Mouse (Mus musculus) spleen, adult 2 months (tissue): ENCODE measurements around the gene Usp33. TPM values are rescaled to one million over a fixed set of nuclear protein-coding genes. Genes with fewer than 3 reads are reported as not detected.
A peak's percentile ranks its signal among the peaks of the same experiment; 100 is the strongest.

Experiments
- DNase-seq, 2 experiments: peaks; one replicate each; pipeline versions ENCODE4 v3.0.0 to v3.0.0-alpha.2; 2012 to 2021; ENCODE audit warnings: low spot score in 2 of 2, low read depth in 1 of 2
- H3K27ac ChIP-seq: fragments of 200-500 bp; 2 replicates; pipeline ENCODE4 v1.5.1; 2012; ENCODE audit warnings: low read length, inconsistent platforms; ENCODE audit not compliant: insufficient read depth
- H3K27me3 ChIP-seq: fragments of 200-500 bp; 2 replicates; pipeline ENCODE4 v1.6.1; 2012; ENCODE audit warnings: mild to moderate bottlenecking, moderate library complexity, low read length, inconsistent platforms; ENCODE audit not compliant: control insufficient read depth, insufficient read depth
- H3K36me3 ChIP-seq: fragments of 200-500 bp; 2 replicates; pipeline ENCODE4 v1.6.1; 2012; ENCODE audit warnings: mild to moderate bottlenecking, low read length, inconsistent platforms; ENCODE audit not compliant: control insufficient read depth, insufficient read depth
- H3K4me1 ChIP-seq: fragments of 200-500 bp; 2 replicates; pipeline ENCODE4 v1.6.1; 2011; ENCODE audit warnings: inconsistent platforms; ENCODE audit not compliant: control insufficient read depth, insufficient read depth, insufficient read length
- H3K4me3 ChIP-seq: fragments of 200-500 bp; 2 replicates; pipeline ENCODE4 v1.5.1; 2011; ENCODE audit warnings: mild to moderate bottlenecking, inconsistent platforms; ENCODE audit not compliant: insufficient read depth, insufficient read length; ENCODE audit errors: extremely low read depth
- CTCF ChIP-seq: fragments of 200-500 bp; IDR thresholded peaks from 2 replicates; pipeline ENCODE4 v1.5.1; 2011; ENCODE audit warnings: mild to moderate bottlenecking, inconsistent platforms; ENCODE audit not compliant: insufficient read depth, insufficient read length, insufficient replicate concordance; ENCODE audit errors: extremely low read depth
- POLR2A ChIP-seq: fragments of 200-500 bp; IDR thresholded peaks from 2 replicates; pipeline ENCODE4 v1.6.1; 2011; ENCODE audit warnings: low read depth, low read length, inconsistent platforms
- WGBS: fragments of 180-500 bp; shearing (Covaris S2); methylation state at CpG from one replicate; pipeline ENCODE4 v1.1.7; 2018; 5-methylcytosine and 5-hydroxymethylcytosine counted together
- polyA plus RNA-seq: library from polyadenylated mRNA; depleted of rRNA; stranded (reverse); fragments of >200 nt; gene quantifications from 2 replicates; pipeline ENCODE4 v1.2.3, GENCODE M21; 2012

The Usp33 gene
- polyA plus RNA-seq, 1 experiment = 7.3 TPM

- no peak overlapping the region for H3K4me3 ChIP-seq
- no peaks in the 10 kb centered on the region for H3K4me1 ChIP-seq
- H3K27ac ChIP-seq = no peak overlapping the region
- peaks cover 4% of the 10 kb centered on the region for H3K36me3 ChIP-seq
- DNase-seq = no peak
- TF ChIP-seq POLR2A (no peak), CTCF (no peak)
- 94% methylated on average over 8 of the region's 8 CpGs for WGBS
- H3K27me3 ChIP-seq = no peaks in the 10 kb centered on the region
Measured at GRCm38 (mm10) chr3:152321765-152322547, 24.3 kb upstream of the Usp33 start.

- 96% methylated on average over 6 of the region's 6 CpGs for WGBS
- no peaks in the 10 kb centered on the region for H3K27me3 ChIP-seq
- no peak overlapping the region for H3K27ac ChIP-seq
- TF ChIP-seq CTCF (no peak), POLR2A (no peak)
- no peak overlapping the region for H3K4me3 ChIP-seq
- peaks cover 12% of the 10 kb centered on the region for H3K36me3 ChIP-seq
- DNase-seq = no peak
- no peaks in the 10 kb centered on the region for H3K4me1 ChIP-seq
Measured at GRCm38 (mm10) chr3:152332104-152332503, 14.2 kb upstream of the Usp33 start.

- WGBS = 90% methylated on average over 15 of the region's 15 CpGs
- TF ChIP-seq CTCF = no peak
- no peak for TF ChIP-seq POLR2A
- DNase-seq = no peak
- Histone ChIP-seq H3K27me3 (no peaks in the 10 kb centered on the region), H3K27ac (no peak overlapping the region), H3K4me1 (no peaks in the 10 kb centered on the region), H3K4me3 (no peak overlapping the region), H3K36me3 (peaks cover 17% of the 10 kb centered on the region)
Measured at GRCm38 (mm10) chr3:152332545-152333300, 13.6 kb upstream of the Usp33 start.

GRCm38 (mm10) chr3:152333641-152334040, 12.6 kb upstream of the Usp33 start:
- no peaks in the 10 kb centered on the region for H3K4me1 ChIP-seq
- no peak overlapping the region for H3K4me3 ChIP-seq
- no peaks in the 10 kb centered on the region for H3K27me3 ChIP-seq
- no peak for DNase-seq
- WGBS = 75% methylated on average over 10 of the region's 10 CpGs
- no peak for TF ChIP-seq POLR2A
- no peak for TF ChIP-seq CTCF
- peaks cover 17% of the 10 kb centered on the region for H3K36me3 ChIP-seq
- H3K27ac ChIP-seq = no peak overlapping the region

DNA sequence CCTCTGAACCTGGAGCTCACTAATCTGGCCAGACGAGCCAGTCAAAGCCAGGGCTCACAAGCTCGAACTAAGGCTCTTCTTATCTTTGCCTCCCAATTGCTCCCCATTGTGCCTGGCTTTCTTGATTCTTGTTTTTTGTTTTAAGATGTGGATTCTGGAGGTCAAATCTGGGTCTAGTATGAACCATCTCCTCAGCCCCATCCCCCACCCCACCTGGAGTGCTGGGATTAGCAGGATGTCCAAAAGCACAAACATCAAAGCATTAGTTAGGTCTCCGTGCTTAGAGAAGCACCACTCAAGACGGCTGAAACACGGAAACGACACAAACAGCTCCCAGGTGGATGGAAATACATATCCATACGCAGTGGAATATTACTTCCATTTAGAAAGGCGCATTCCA, 10.2 kb upstream of the Usp33 start:
- H3K36me3 ChIP-seq = peaks cover 17% of the 10 kb centered on the region
- no peak overlapping the region for H3K27ac ChIP-seq

DNA sequence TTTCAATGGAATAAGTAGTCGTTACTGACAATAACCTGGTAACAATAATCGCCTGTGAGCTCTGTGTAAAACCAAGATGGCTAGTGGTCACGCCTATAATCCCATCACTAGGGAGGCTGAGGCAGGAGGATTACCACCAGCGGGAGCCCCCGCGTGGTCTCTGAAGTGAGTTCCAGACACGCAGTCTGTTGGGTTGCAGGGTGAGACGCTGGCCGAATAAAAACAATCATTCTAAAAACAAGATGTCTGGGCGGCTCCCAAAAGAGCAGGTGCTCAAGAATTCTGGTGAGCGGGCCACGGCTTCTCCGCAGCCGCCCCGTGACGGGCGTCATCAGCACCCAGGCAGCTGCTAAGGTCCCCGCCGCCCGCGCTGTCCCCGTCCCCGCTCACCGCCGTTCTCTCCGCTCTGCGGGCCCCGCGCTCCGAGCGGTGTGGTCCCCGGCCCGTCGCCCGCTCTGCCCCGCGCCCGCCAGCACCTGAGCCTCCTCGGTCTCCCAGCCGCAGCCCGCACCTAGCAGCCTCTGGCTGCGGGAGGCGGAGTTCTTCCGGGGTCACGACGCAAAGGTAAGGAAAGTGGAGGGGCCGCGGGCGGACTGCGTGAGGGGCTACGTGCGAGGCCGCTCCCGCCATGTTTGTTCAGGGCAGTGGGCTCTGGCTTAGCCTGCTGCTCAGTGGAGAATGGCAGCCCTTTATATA, 6.3 kb upstream of the Usp33 start, which contains the start of gene Miga1:
Gene Miga1 (minus strand): TSS at position 546 of the 696 bp plus-strand sequence.
- H3K27me3 ChIP-seq = no peaks in the 10 kb centered on the region
- DNase-seq = peak in 1 of 2 experiments; percentile 76
- WGBS = 2% methylated on average over 54 of the region's 54 CpGs
- peaks cover 6% of the 10 kb centered on the region for H3K36me3 ChIP-seq
- no peak within 1 kb of the TSS for H3K27ac ChIP-seq
- H3K4me3 ChIP-seq = peak within 1 kb of the TSS; percentile 90
- peaks cover 4% of the 10 kb centered on the region for H3K4me1 ChIP-seq
- no peak; the same call in 1 of the 2 replicates for TF ChIP-seq POLR2A
- no peak for TF ChIP-seq CTCF

More for the DNA sequence above, 10.2 kb upstream of the Usp33 start:
- DNase-seq = no peak
- 90% methylated on average over 8 of the region's 8 CpGs for WGBS
- Histone ChIP-seq H3K4me3 (no peak overlapping the region), H3K4me1 (peaks cover 4% of the 10 kb centered on the region), H3K27me3 (no peaks in the 10 kb centered on the region)
- TF ChIP-seq POLR2A (no peak), CTCF (no peak)
